Mouse (Mus musculus) cerebellum, postnatal 14 days (tissue): ENCODE measurements around the gene Naa15.
"Not testable (repeated sequence)": the region's sequence is repeated elsewhere in the genome, so short reads cannot be mapped to it uniquely, and the experiment has no call there.

Experiments
- DNase-seq, 2 experiments: peaks; one replicate each; pipeline ENCODE4 v3.0.0; 2021; ENCODE audit warnings: mixed read lengths in 2 of 2

The Naa15 gene

DNA sequence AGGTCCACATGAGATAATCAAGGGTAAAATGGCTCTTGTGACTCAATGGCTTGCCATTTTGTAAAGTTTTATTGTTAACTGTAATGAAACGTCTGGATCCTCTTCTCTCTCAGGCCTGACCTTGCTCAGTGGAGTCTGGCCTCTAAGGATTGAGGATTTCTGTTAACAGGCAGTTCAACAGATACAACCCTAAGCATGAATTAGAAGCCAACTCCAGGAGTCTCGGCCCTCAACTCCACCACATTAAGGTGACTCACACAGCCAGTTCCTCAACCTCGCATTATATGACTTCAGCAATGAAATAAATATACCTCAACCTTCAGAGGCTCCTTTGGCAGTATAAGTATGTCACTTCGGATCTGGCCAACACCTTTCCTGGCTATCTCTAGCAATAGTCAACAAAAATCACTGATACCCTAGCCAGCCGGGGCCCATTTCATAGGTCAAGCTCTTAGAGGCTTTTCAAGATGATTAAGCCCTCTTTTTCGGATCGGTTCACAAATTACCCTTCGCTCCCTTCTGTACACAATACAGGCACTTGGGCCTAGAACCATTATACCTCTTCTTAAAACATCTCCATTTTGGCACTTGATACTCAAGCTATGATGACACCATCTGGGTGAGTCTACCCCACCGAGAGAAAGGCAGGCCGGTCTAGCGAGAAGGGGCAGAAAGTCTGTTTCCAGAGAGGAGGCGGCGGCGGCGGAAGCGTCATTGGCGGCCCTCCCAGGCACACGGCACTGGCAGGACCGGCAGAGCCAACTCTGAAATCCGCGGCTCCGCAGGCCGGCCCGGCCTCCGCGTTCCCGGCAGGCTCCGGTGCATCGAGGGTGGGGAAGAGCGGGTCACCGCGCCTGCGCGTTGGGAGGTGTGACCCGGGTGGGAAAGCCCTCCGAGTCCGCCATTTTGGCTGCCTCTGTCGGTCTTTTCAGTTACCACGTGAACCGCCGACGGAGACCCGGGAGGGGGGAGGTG lies at the start of gene Naa15:
Gene Naa15 (plus strand): TSS at position 51 of the 975 bp plus-strand sequence.
- DNase-seq, result peak; percentile 96 to 98

GRCm38 (mm10) chr3:51365517-51365882 lies 49.4 kb upstream of the Naa15 start:
- no peak for DNase-seq

DNA sequence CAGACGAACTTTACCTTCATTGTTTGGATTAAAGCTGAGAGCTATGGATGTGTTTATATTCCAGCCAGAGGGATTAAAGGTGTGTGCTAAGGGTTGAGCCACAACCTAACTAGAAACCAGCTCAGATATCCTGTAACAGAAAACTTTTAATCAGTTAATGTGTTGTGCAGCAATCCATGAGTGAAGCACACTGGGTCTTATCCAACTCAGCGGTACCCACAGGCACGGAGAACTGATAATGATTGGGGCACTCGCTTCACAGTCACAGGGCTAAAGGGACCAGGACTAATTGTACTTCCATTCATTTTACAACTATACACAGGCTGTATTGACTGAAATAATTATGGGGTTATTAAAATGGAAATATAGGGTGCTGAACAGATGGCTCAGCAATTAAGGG lies 48.0 kb upstream of the Naa15 start:
- DNase-seq, result no peak

DNA sequence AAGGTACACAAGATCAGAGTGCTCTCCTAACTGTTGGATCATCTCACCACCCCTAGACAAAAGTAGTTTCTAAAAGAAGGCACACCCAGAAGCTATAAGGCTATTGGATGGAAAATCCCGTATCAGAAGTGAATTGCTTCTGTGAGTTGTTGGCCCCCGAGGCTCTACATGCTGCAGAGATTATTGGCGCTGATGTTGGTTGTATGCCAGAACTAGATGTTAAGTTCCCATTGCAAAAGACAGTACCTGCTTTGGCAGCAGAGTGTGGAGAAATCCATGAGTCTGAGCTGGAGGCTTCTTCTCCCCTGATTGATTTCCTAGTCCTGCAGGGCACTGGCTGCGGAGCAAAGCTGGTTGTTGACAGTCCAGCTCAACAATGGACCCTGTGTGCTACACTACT lies 46.9 kb upstream of the Naa15 start:
- no peak for DNase-seq

DNA sequence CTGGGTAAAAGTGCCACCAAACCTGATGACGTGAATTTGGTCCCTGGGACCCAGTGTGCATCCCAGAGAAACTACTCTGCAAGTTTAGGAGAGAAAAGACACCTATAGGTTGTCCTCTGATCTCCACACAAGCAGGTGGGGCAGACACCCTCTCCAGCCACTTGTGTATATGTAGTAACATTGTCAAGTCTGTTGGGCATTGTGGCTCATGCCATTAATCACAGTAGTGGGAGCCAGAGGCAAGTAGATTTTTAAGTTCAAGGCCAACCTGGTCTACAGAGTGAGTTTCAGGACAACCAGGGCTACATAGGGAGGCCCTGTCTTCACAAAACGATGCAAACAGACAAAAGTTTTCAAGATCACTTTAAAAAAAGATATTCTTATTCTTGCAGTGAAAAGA lies 43.1 kb upstream of the Naa15 start:
- DNase-seq, result no peak

DNA sequence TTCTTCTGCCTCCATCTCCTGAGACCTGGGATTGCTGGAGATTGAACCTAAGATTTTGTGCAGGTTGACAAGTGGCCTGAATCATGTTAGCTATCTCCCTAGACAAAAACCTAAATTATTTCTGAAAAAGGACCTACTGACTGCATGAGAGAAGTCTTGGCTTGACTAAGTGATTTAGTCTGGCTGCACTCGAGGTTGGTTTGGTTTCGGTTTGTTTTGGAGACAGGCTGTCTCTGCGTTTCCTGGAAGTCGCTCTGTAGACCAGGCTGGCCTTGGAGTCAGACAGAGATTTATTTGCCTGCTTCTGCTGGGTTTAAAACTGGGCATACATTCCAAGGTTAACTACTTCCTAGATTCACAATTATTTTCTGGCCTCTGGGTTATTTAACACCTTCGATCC lies 42.1 kb upstream of the Naa15 start:
- no peak for DNase-seq

DNA sequence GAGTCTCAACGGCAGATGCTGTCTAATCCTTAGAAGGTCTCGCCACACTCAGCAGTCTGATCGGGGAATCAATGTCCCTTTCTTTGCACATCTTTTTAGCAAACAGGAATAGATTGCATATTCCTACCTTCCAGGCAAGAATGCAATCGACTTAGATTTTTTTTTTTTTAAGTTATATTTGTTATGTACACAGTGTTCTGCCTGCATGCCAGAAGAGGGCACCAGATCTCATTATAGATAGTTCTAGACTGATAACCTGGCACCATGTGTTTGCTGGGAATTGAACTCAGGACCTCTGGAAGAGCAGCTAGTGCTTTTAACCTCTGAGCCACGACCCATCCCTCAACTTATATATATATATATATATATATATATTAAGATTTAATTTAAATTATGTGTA lies 41.4 kb upstream of the Naa15 start:
- DNase-seq, result no peak

- peak; percentile 65 to 78 for DNase-seq
Observed at GRCm38 (mm10) chr3:51375307-51376265, 39.4 kb upstream of the Naa15 start.

GRCm38 (mm10) chr3:51377878-51378664 lies 36.9 kb upstream of the Naa15 start:
- DNase-seq, result peak; percentile 30 to 31

DNA sequence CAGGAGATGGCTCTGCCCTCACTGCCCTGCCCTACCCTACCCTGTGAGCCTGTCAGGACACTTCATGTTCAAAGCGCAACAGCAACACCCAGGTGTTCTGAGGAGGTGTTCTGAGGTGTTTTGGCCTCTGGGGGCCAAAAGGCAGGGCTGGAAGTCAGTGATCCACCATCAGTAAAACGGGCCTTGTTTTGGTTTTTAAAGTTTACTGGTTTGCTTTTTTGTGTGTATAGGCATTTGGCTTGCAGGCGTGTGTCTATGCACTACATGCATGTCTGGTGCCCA lies 36.3 kb upstream of the Naa15 start:
- DNase-seq, result no peak

GRCm38 (mm10) chr3:51379786-51380659 lies 34.9 kb upstream of the Naa15 start:
- DNase-seq, result no peak

DNA sequence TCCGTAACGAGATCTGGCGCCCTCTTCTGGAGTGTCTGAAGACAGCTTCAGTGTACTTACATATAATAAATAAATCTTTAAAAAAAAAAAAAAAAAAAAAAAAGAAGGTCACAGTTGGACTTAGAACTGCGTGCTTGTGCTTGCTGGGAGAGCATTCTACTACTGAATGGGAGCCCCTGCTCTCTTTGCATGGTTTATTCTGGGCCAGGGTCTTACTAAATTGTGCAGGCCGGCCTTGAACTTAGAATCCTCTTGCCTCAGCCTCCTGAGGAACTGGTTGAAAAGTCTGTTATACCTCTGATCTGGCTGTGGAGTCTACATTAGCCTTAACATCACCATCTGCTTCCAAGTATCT lies 34.3 kb upstream of the Naa15 start:
- no peak for DNase-seq

DNA sequence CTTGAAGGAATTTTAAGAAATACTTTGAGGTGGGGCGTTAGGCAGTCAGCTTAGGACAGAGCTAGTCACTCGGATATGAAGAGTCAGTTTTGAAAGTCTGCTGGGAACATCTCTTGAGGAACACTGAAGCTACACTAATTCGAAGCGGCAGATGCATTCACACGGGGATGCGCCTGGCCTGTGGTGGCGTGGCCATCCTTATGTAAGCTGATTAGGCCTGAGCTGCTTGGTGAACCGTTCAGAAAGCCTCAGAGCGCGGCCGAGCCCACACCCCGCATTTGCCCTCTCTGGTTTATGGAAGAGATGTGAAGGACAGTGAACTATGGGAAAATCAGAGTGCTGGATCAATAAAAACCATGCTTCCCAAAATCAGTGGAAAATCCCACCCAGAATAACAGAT lies 31.5 kb upstream of the Naa15 start:
- peak; percentile 70 to 74 for DNase-seq

GRCm38 (mm10) chr3:51386441-51387133 lies 28.4 kb upstream of the Naa15 start:
- DNase-seq, result no peak

DNA sequence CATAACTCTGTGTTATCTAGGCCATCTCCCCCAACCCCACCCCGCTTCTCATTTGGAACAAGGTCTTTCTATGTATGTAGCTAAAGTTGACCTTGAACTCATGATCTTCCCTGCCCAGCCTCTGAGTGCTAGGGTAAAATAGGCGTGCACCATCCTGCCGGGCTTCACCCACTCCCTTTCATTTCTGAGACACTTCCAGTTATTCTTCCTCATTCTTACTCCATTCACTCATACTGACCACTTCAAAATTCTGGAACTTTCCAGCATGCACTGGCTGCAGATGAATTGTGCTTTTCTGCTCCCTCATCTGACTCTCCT lies 27.9 kb upstream of the Naa15 start:
- no peak for DNase-seq

GRCm38 (mm10) chr3:51387868-51388381 lies 27.0 kb upstream of the Naa15 start:
- DNase-seq, result peak; percentile 63 to 85

DNA sequence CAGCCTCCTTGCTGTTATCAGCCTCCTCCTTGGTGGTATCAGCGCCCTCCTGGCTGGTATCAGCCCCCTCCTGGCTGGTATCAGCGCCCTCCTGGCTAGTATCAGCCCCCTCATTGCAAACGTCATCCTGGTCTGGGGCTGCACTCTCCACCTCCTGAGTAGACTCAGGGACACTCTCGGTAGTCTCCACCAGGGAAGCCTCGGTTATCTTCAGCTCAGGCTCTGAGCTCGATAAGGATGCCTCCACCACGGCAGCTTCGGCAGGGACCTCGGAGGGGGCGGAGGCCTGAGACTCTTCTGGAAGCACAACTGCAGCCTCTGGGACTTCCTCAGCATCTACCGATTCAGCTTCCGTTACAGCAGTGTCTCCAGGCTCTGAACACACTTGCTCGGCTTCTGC lies 26.0 kb upstream of the Naa15 start:
- DNase-seq, result no peak

DNA sequence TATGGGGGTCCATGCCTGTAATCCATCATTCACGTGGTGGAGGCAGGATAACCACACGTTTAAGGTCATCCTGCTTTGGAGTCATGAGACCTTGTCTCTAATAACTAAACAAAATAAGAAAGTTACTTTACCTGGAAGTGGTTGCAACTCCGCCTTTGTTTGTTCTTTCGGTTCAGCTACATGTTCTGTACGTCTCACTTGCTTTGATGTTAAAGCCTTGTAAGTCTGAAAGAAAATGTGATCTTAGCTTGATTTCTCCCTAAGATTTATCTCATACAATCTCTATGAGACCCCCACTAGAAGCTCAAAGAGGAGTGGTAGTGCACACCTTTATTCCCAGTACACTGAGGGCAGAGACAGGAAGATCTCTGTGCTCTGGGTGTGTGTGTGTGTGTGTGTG lies 23.9 kb upstream of the Naa15 start:
- DNase-seq, result no peak

- no peak for DNase-seq
Observed at GRCm38 (mm10) chr3:51391591-51391990, 23.4 kb upstream of the Naa15 start.

DNA sequence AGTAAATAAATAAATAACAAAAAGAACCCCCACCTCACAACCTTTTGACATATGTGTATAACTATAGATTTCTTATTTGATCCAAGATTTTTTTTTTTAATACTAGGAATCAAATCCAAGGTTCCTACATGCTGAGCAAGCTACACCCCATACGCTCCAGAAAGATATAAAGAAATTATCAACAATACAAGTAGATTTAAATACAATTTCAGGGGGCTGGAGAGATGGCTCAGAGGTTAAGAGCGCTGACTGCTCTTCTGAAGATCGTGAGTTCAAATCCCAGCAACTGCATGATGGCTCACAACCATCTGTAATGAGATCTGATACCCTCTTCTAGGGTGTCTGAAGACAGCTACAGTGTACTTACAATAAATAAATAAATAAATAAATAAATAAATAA lies 21.9 kb upstream of the Naa15 start:
- not testable (repeated sequence) for DNase-seq

GRCm38 (mm10) chr3:51393651-51394050 lies 21.3 kb upstream of the Naa15 start:
- DNase-seq, result no peak
